Mouse (Mus musculus): ENCODE measurements at regions not wholly inside any gene's neighbourhood (a gene's known extent, or its start where the extent isn't known, plus 50 kb on each side); places are given as distances from the start of the nearest gene placed in this dataset.

DNA sequence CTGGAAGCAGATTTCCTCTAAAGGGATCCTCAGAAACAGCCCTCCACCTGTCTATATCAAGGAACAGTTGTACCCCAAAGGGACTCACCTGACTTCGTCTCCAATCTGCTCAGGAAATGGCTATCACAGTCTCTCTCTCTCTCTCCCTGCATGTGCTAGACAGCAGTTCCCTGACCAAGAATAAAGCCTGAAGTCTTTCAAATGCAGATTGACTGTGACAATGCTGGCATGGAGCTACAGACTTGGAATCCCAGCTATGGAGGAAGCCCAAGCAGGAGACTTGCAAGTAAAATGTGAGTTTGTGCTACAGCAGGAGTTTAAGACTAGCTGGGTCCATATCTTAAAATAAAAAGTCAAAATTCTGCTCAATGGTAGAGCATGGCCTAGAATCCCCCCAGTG, 56.5 kb upstream of the Myl10 start:
- TF ChIP-seq GATA1 (IDR thresholded peaks at IDR 0.05; ENCODE audit: borderline replicate concordance, low read length), result no peak
- TF ChIP-seq FLI1 (IDR thresholded peaks at IDR 0.05; ENCODE audit: low read length), result no peak

Measured in megakaryocyte, embryonic 14.5 days (primary cell).